Mouse (Mus musculus) spleen, adult 12 weeks (tissue): ENCODE measurements around the gene Atp12a.

ENCODE experiments used
- DNase-seq: peaks from one replicate; pipeline ENCODE4 v3.0.0; 2022; ENCODE audit warnings: low spot score

The Atp12a gene

GRCm38 (mm10) chr14:56364711-56365237, at the start of gene Atp12a:
Gene Atp12a, plus strand, starts transcription at chr14:56365068.
- DNase-seq: no peak

GRCm38 (mm10) chr14:56315519-56315918, 49.3 kb upstream of the Atp12a start:
- no peak for DNase-seq

- no peak for DNase-seq
These were observed 48.5 kb upstream of the Atp12a start for GRCm38 (mm10) chr14:56316333-56316732.

GRCm38 (mm10) chr14:56322982-56323381, 41.9 kb upstream of the Atp12a start:
- DNase-seq: no peak

- no peak for DNase-seq
These were observed 39.8 kb upstream of the Atp12a start for GRCm38 (mm10) chr14:56325038-56325437.

- no peak for DNase-seq
These were observed 31.2 kb upstream of the Atp12a start for GRCm38 (mm10) chr14:56333700-56334099.

- DNase-seq: no peak
These were observed 30.4 kb upstream of the Atp12a start for GRCm38 (mm10) chr14:56334437-56334836.

- DNase-seq: no peak
These were observed 28.8 kb upstream of the Atp12a start for GRCm38 (mm10) chr14:56336032-56336431.

- DNase-seq: no peak
These were observed 27.8 kb upstream of the Atp12a start for GRCm38 (mm10) chr14:56337075-56337474.

- no peak for DNase-seq
These were observed 27.2 kb upstream of the Atp12a start for GRCm38 (mm10) chr14:56337696-56338095.

GRCm38 (mm10) chr14:56338882-56339442, 25.9 kb upstream of the Atp12a start:
- DNase-seq: no peak

GRCm38 (mm10) chr14:56348704-56349103, 16.2 kb upstream of the Atp12a start:
- no peak for DNase-seq

GRCm38 (mm10) chr14:56349541-56349940, 15.3 kb upstream of the Atp12a start:
- no peak for DNase-seq

- no peak for DNase-seq
These were observed 12.8 kb upstream of the Atp12a start for GRCm38 (mm10) chr14:56351959-56352660.

GRCm38 (mm10) chr14:56354803-56355202, 10.1 kb upstream of the Atp12a start:
- DNase-seq: no peak

- DNase-seq: no peak
These were observed 9.5 kb upstream of the Atp12a start for GRCm38 (mm10) chr14:56355396-56355795.

GRCm38 (mm10) chr14:56356196-56356595, 8.7 kb upstream of the Atp12a start:
- no peak for DNase-seq

- no peak for DNase-seq
These were observed 6.4 kb upstream of the Atp12a start for GRCm38 (mm10) chr14:56358422-56358821.

- no peak for DNase-seq
These were observed 5.7 kb upstream of the Atp12a start for GRCm38 (mm10) chr14:56359131-56359530.

GRCm38 (mm10) chr14:56365292-56365691, 424 bp downstream of the Atp12a start:
- DNase-seq: no peak

- no peak for DNase-seq
These were observed 1.8 kb downstream of the Atp12a start for GRCm38 (mm10) chr14:56366712-56367111.

GRCm38 (mm10) chr14:56368834-56369233, 4.0 kb downstream of the Atp12a start:
- DNase-seq: peak; percentile 11

- DNase-seq: peak; percentile 26
These were observed 10.9 kb downstream of the Atp12a start for GRCm38 (mm10) chr14:56375731-56376130.

- DNase-seq: no peak
These were observed 12.9 kb downstream of the Atp12a start for GRCm38 (mm10) chr14:56377745-56378144.
